Mouse (Mus musculus) spleen, postnatal 36 days (tissue): ENCODE measurements around the gene Atxn7l3b.

Source experiments
- DNase-seq, 2 experiments: peaks; one replicate each; pipeline ENCODE4 v3.0.0; 2022; ENCODE audit warnings: low spot score in 2 of 2, mixed read lengths in 1 of 2

Atxn7l3b gene

DNA sequence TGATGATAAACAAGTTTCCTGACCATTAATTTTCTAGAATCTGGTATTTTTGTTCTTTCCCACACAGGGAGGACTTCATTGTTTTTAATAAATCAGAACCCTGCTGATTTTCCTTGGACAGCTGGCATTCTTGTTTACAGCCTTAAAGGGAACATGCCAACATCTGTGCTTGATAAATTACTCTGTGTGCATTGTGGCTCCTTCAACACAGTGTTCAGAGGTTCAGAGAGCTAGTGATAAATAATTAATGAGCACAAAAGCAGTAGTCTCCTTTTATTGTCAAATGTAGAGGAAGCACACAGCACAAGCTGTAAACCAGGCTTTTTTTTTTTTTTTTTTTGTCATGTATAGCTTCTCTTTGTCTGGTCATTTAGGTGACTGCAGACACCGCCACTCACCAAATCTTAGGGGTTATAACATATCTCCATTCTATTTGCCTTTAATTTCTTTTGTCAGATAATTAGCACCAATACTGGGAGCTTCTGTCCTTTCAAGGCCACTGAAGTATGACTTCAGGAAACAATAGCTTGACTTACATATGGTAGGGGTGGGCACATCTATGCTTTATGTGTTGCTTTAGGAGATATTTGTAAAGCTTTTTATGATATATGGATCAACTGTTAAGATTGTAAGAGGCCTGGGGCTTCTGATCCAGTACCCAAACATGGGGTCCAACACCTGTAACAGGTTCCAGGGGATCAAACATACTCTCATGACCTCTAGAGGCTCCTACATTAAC, 52.0 kb downstream of the Atxn7l3b start:
- DNase-seq: no peak
